Mouse (Mus musculus): Measurements from ENCODE around the gene 4931429L15Rik. TPM values are rescaled to one million over a fixed set of nuclear protein-coding genes. Genes with fewer than 3 reads are reported as not detected.
"Not testable (repeated sequence)": the region's sequence is repeated elsewhere in the genome, so short reads cannot be mapped to it uniquely, and the experiment has no call there.

Gene 4931429L15Rik
- polyA plus RNA-seq, 1 experiment from 2014 or later, result not detected

- POLR2A ChIA-PET, result no interaction called here
- CTCF ChIA-PET, result no interaction called here
- no peak for DNase-seq (ENCODE audit: low read depth, low spot score)
- in situ Hi-C loops (cut with MboI; ENCODE audit: low pct_unique_long_range_greater_than_20kb), result no loop called here
- TF ChIP-seq CTCF (IDR thresholded peaks at IDR 0.05), result no peak
- no peak for ATAC-seq
- H3K27me3 ChIP-seq, result peaks cover 44% of the 10 kb centered on the region
Observed at GRCm38 (mm10) chr9:46337852-46338291, 18.1 kb upstream of the 4931429L15Rik start.

- TF ChIP-seq CTCF (IDR thresholded peaks at IDR 0.05), result no peak
- CTCF ChIA-PET, result no interaction called here
- DNase-seq (ENCODE audit: low read depth, low spot score) (no peak), ATAC-seq (no peak)
- in situ Hi-C loops (cut with MboI; ENCODE audit: low pct_unique_long_range_greater_than_20kb), result no loop called here
- H3K27me3 ChIP-seq, result peaks cover 42% of the 10 kb centered on the region
- POLR2A ChIA-PET, result no interaction called here
Observed at GRCm38 (mm10) chr9:46337331-46337730, 17.5 kb upstream of the 4931429L15Rik start.

- peaks cover 32% of the 10 kb centered on the region for H3K27me3 ChIP-seq
- in situ Hi-C loops (cut with MboI; ENCODE audit: low pct_unique_long_range_greater_than_20kb); ATAC-seq; POLR2A ChIA-PET; CTCF ChIA-PET; DNase-seq (ENCODE audit: low read depth, low spot score): not testable (repeated sequence)
Observed at GRCm38 (mm10) chr9:46336294-46336693, 16.5 kb upstream of the 4931429L15Rik start.

- TF ChIP-seq CTCF (IDR thresholded peaks at IDR 0.05), result no peak
- peaks cover 28% of the 10 kb centered on the region for H3K27me3 ChIP-seq
- in situ Hi-C loops (cut with MboI; ENCODE audit: low pct_unique_long_range_greater_than_20kb), result no loop called here
- no peak for DNase-seq (ENCODE audit: low read depth, low spot score)
- ATAC-seq, result no peak
- CTCF ChIA-PET, result no interaction called here
- POLR2A ChIA-PET, result no interaction called here
Observed at GRCm38 (mm10) chr9:46335461-46335995, 15.7 kb upstream of the 4931429L15Rik start.

- in situ Hi-C loops (cut with MboI; ENCODE audit: low pct_unique_long_range_greater_than_20kb), result no loop called here
- peaks cover 30% of the 10 kb centered on the region for H3K27me3 ChIP-seq
- ChIA-PET CTCF (no interaction called here), POLR2A (no interaction called here)
- no peak for ATAC-seq
- DNase-seq (ENCODE audit: low read depth, low spot score), result no peak
- TF ChIP-seq CTCF (IDR thresholded peaks at IDR 0.05), result no peak
Observed at GRCm38 (mm10) chr9:46334471-46335025, 14.8 kb upstream of the 4931429L15Rik start.

- H3K27me3 ChIP-seq, result peaks cover 31% of the 10 kb centered on the region
- no peak for DNase-seq (ENCODE audit: low read depth, low spot score)
- in situ Hi-C loops (cut with MboI; ENCODE audit: low pct_unique_long_range_greater_than_20kb), result no loop called here
- ATAC-seq, result no peak
- POLR2A ChIA-PET, result no interaction called here
- no peak for TF ChIP-seq CTCF (IDR thresholded peaks at IDR 0.05)
- CTCF ChIA-PET, result interaction anchor here (1.0 kb wide), 1 partner anchor 9 kb away, joined by 3 read pairs; no protein-coding TSS in a partner anchor
Observed at GRCm38 (mm10) chr9:46331301-46331700, 11.5 kb upstream of the 4931429L15Rik start.

GRCm38 (mm10) chr9:46330586-46330895, 10.8 kb upstream of the 4931429L15Rik start:
- in situ Hi-C loops (cut with MboI; ENCODE audit: low pct_unique_long_range_greater_than_20kb), result no loop called here
- TF ChIP-seq CTCF (IDR thresholded peaks at IDR 0.05), result no peak
- DNase-seq (ENCODE audit: low read depth, low spot score) (no peak), ATAC-seq (no peak)
- POLR2A ChIA-PET, result no interaction called here
- peaks cover 31% of the 10 kb centered on the region for H3K27me3 ChIP-seq
- CTCF ChIA-PET, result no interaction called here

- peaks cover 26% of the 10 kb centered on the region for H3K27me3 ChIP-seq
- DNase-seq (ENCODE audit: low read depth, low spot score) (no peak), ATAC-seq (no peak)
- ChIA-PET POLR2A (no interaction called here), CTCF (no interaction called here)
- in situ Hi-C loops (cut with MboI; ENCODE audit: low pct_unique_long_range_greater_than_20kb), result no loop called here
- no peak for TF ChIP-seq CTCF (IDR thresholded peaks at IDR 0.05)
Observed at GRCm38 (mm10) chr9:46329801-46330585, 10.2 kb upstream of the 4931429L15Rik start.

GRCm38 (mm10) chr9:46329250-46329648, 9.5 kb upstream of the 4931429L15Rik start:
- no peak for TF ChIP-seq CTCF (IDR thresholded peaks at IDR 0.05)
- POLR2A ChIA-PET, result no interaction called here
- ATAC-seq (no peak), DNase-seq (ENCODE audit: low read depth, low spot score) (no peak)
- in situ Hi-C loops (cut with MboI; ENCODE audit: low pct_unique_long_range_greater_than_20kb), result no loop called here
- peaks cover 20% of the 10 kb centered on the region for H3K27me3 ChIP-seq
- CTCF ChIA-PET, result no interaction called here

GRCm38 (mm10) chr9:46328572-46329249, 8.9 kb upstream of the 4931429L15Rik start:
- ChIA-PET CTCF (no interaction called here), POLR2A (no interaction called here)
- in situ Hi-C loops (cut with MboI; ENCODE audit: low pct_unique_long_range_greater_than_20kb), result no loop called here
- no peak for DNase-seq (ENCODE audit: low read depth, low spot score)
- peaks cover 25% of the 10 kb centered on the region for H3K27me3 ChIP-seq
- no peak for TF ChIP-seq CTCF (IDR thresholded peaks at IDR 0.05)
- ATAC-seq, result no peak

Data from Patski (cell line).